Mouse (Mus musculus) forebrain, embryonic 16.5 days (tissue): Measurements from ENCODE around the gene Gm33543. TPM values are rescaled to one million over a fixed set of nuclear protein-coding genes. Genes with fewer than 3 reads are reported as not detected.

ENCODE experiments used
- ATAC-seq: fragments of 200-750 bp; cut with Nextera tagmentation; 2 replicates; pipeline ENCODE4 v1.8.0; 2017; ENCODE audit warnings: mild to moderate bottlenecking, moderate library complexity
- H3K27ac ChIP-seq: fragments of 300-500 bp; sonication (generic); 2 replicates; pipeline ENCODE4 v1.5.1; 2014; ENCODE audit warnings: low read length, control low read depth
- H3K27me3 ChIP-seq: fragments of 300-500 bp; sonication (generic); replicated peaks from 2 replicates; pipeline ENCODE4 v1.6.1; 2014; ENCODE audit warnings: low read length; ENCODE audit not compliant: control insufficient read depth, insufficient read depth
- H3K36me3 ChIP-seq: fragments of 300-500 bp; sonication (generic); 2 replicates; pipeline ENCODE4 v1.6.1; 2014; ENCODE audit not compliant: control insufficient read depth, insufficient read depth
- H3K4me1 ChIP-seq: fragments of 300-500 bp; sonication (generic); replicated peaks from 2 replicates; pipeline ENCODE4 v1.6.1; 2014; ENCODE audit warnings: low read length; ENCODE audit not compliant: control insufficient read depth, insufficient read depth
- H3K4me2 ChIP-seq: fragments of 300-500 bp; sonication (generic); 2 replicates; pipeline ENCODE4 v1.6.1; 2014; ENCODE audit warnings: mild to moderate bottlenecking, low read length, control low read depth
- H3K4me3 ChIP-seq: fragments of 300-500 bp; sonication (generic); replicated peaks from 2 replicates; pipeline ENCODE4 v1.5.1; 2014; ENCODE audit warnings: mild to moderate bottlenecking, low read length, control low read depth
- H3K9ac ChIP-seq: fragments of 300-500 bp; sonication (generic); replicated peaks from 2 replicates; pipeline ENCODE4 v1.6.1; 2014; ENCODE audit warnings: low read depth, low read length, control low read depth
- H3K9me3 ChIP-seq: fragments of 300-500 bp; sonication (generic); 2 replicates; pipeline ENCODE4 v1.6.1; 2016; ENCODE audit warnings: low read length; ENCODE audit not compliant: control insufficient read depth
- WGBS: fragments of 180-500 bp; shearing (Covaris S2); extraction: QIAGEN DNeasy Blood & Tissue Kit; methylation state at CpG from one replicate; pipeline ENCODE4 v1.1.7; 2014; 5-methylcytosine and 5-hydroxymethylcytosine counted together
- polyA plus RNA-seq: library from polyadenylated mRNA; unstranded; fragments of >200 nt; fragmentation: Nextera tagmentation; extraction: Ambion mirVana; gene quantifications from 2 replicates; pipeline ENCODE4 v1.2.1, GENCODE M21; 2015

Gm33543 gene
- polyA plus RNA-seq, 1 experiment from 2014 or later, result not detected

DNA sequence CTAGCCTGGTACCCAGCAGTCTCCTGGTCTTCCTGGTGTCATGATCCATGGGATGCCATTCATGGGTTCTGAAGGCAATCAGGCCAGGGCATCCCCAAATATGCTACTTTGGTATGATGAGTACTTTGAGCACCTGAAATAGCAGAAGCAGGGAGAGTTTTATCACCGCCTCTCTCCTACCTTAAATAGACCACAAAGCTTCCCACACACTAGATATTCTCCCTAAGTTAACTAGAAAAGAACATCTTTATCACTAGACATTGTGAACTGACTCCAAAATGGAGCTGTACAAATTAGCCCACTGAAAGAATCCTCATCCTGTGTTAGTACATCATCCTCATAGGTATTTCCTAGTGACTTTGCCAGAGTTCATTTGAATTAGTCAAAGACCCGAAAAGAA is 55.6 kb downstream of the Gm33543 start:
- Histone ChIP-seq H3K4me2 (no peak overlapping the region), H3K4me1 (peaks cover 14% of the 10 kb centered on the region), H3K9me3 (no peaks in the 10 kb centered on the region), H3K36me3 (no peaks in the 10 kb centered on the region), H3K4me3 (no peak overlapping the region), H3K27ac (no peak overlapping the region), H3K27me3 (no peaks in the 10 kb centered on the region), H3K9ac (no peak overlapping the region)
- WGBS, result 94% methylated on average over 2 of the region's 2 CpGs
- no peak for ATAC-seq

DNA sequence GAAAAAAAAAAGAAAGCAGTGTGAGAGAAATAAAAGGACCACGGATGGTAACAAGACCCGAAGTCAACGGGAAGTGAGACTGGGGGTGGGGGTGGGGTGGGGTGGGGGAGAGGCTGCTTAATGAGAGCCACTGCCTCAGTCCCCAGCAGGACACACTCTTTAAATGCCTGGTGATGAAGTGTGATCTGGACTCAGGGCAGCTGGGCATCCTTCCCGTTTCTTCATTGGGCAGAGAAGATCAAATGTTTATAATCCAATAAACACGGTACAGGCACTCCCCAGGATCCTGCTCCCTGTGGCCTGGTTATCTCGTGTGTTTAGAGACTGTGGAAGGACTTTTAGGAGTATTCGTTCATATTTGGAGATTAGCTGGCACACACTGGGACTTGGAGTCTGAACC is 57.9 kb downstream of the Gm33543 start:
- Histone ChIP-seq H3K27ac (no peak overlapping the region), H3K4me3 (no peak overlapping the region), H3K36me3 (no peaks in the 10 kb centered on the region), H3K4me1 (no peaks in the 10 kb centered on the region), H3K9ac (no peak overlapping the region), H3K9me3 (no peaks in the 10 kb centered on the region), H3K4me2 (no peak overlapping the region), H3K27me3 (no peaks in the 10 kb centered on the region)
- no peak for ATAC-seq
- WGBS, result 66% methylated on average over 7 of the region's 7 CpGs

DNA sequence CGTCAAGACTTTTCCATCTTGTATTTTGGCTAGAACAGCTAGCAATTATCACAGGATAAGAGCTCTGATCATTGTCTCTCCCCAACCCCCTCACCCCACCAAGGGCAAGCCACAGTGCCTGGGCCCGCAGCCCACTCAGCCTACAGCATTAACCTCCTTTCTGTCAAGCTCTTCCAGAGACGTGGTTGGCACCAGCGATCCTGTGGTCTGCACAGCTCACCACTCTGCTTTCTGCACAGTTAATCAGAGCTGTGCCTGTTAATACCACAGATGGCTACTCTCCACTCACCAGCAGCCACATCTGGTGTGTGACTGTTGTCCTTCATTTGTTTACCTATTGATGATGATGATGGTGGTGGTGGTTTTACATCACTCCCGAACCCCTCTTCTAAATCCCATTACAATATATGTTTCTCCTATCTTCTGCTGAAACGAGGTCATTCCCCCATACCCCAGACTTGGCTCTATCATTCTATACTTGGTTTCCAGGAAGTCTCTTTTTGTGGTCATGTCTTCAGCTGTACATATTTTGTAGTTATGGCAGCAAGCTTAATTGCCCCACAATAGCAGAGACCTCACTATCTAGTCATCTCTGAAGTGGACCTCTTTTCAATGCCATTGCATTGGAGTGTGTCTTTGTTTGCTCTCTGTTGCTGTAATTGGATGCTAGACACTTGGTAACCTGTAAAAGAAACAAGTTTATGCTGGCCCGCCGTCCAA is 61.7 kb downstream of the Gm33543 start:
- WGBS, result 83% methylated on average over 8 of the region's 8 CpGs
- Histone ChIP-seq H3K9me3 (no peaks in the 10 kb centered on the region), H3K36me3 (no peaks in the 10 kb centered on the region), H3K27ac (no peak overlapping the region), H3K27me3 (no peaks in the 10 kb centered on the region), H3K4me2 (no peak overlapping the region), H3K9ac (no peak overlapping the region), H3K4me1 (no peaks in the 10 kb centered on the region), H3K4me3 (no peak overlapping the region)
- ATAC-seq, result no peak

- WGBS, result 92% methylated on average over 13 of the region's 13 CpGs
- Histone ChIP-seq H3K4me2 (no peak overlapping the region), H3K4me1 (no peaks in the 10 kb centered on the region), H3K27ac (no peak overlapping the region), H3K9ac (no peak overlapping the region), H3K4me3 (no peak overlapping the region), H3K27me3 (no peaks in the 10 kb centered on the region), H3K36me3 (no peaks in the 10 kb centered on the region), H3K9me3 (no peaks in the 10 kb centered on the region)
- ATAC-seq, result no peak
These were observed 62.8 kb downstream of the Gm33543 start for GRCm38 (mm10) chr10:95779801-95780385.

DNA sequence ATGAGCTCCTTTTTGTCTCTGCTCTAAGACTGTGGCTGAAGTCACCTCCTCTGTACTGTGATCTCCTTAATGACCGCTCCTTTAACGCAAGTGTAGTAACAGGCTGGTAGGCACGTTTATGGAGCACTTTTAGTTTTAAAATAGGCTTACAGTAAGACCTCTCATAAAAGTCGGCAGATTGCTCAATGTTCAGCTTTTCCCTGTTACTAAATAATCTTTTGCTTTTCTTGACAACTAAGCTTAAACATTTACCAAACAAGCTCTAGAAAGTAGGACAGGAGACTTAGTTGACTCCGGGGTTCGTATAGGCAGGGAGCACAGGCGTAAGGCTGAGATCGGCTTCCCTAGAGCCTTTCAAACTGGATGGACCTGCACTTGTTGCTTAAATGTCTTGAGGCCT is 64.1 kb downstream of the Gm33543 start:
- Histone ChIP-seq H3K27ac (no peak overlapping the region), H3K4me3 (no peak overlapping the region), H3K27me3 (no peaks in the 10 kb centered on the region), H3K4me2 (no peak overlapping the region), H3K9ac (no peak overlapping the region), H3K4me1 (no peaks in the 10 kb centered on the region), H3K36me3 (no peaks in the 10 kb centered on the region), H3K9me3 (no peaks in the 10 kb centered on the region)
- 90% methylated on average over 8 of the region's 8 CpGs for WGBS
- no peak for ATAC-seq

DNA sequence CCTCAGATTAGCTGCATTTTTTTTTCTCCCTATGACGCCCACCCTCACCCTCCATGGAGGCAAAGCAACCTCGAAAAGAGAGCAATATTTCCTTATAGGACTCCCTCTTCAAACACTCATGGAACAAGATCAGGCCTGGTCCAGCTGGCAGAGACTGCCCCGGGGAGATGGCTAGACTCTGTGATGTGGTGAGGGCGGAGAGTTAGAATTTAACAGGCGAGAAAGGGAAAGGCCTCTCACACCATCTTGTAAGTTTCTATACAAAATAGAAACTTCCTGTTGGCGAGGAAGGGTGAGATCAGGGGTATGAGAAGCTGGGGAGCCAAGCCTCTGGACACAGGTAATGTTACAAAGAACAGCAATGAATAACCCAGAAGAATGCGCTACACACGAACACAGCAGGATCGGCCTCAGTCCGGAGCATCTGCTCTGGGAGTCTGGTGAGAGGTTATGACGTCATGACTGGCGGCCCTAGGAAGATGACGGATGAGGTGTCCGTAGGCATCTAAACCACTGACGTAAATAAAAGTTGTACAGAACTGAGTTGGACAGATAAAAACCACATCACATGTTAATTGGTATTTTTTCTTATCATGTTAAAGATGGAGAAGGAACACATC is 64.9 kb downstream of the Gm33543 start:
- Histone ChIP-seq H3K36me3 (no peaks in the 10 kb centered on the region), H3K4me3 (no peak overlapping the region), H3K9ac (no peak overlapping the region), H3K27ac (no peak overlapping the region), H3K4me2 (no peak overlapping the region), H3K9me3 (no peaks in the 10 kb centered on the region), H3K4me1 (no peaks in the 10 kb centered on the region), H3K27me3 (no peaks in the 10 kb centered on the region)
- WGBS, result 90% methylated on average over 15 of the region's 15 CpGs
- no peak for ATAC-seq

DNA sequence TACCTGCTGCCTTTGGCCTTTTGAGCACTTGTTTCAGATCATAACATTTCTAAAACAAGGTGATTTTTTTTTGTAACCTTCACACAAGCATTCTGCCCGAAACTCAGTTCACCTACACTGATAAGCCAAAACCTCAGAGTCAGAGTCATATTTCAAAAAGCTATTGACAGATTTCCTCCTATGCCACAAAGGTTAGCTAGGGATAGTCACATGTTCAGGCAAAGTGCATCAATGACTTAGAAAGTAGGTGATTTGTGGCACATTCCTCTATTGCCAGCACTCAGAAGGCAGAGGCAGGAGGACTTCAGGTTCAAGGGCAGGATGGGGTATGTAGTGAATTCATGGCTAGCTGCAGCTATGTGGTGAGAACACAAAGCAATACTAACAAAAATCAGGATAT is 65.7 kb downstream of the Gm33543 start:
- Histone ChIP-seq H3K36me3 (no peaks in the 10 kb centered on the region), H3K9ac (no peak overlapping the region), H3K4me3 (no peak overlapping the region), H3K9me3 (no peaks in the 10 kb centered on the region), H3K4me1 (no peaks in the 10 kb centered on the region), H3K27me3 (no peaks in the 10 kb centered on the region), H3K4me2 (no peak overlapping the region), H3K27ac (no peak overlapping the region)
- 93% methylated on average over 1 of the region's 1 CpGs for WGBS
- no peak for ATAC-seq

- no peak overlapping the region for H3K27ac ChIP-seq
These were observed 67.9 kb downstream of the Gm33543 start for GRCm38 (mm10) chr10:95774856-95775255.

GRCm38 (mm10) chr10:95774001-95774628 is 68.6 kb downstream of the Gm33543 start:
- WGBS, result 78% methylated on average over 9 of the region's 9 CpGs
- H3K27ac ChIP-seq, result no peak overlapping the region
- H3K9ac ChIP-seq, result no peak overlapping the region
- no peaks in the 10 kb centered on the region for H3K4me1 ChIP-seq
- H3K9me3 ChIP-seq, result no peaks in the 10 kb centered on the region
- no peak overlapping the region for H3K4me2 ChIP-seq
- no peaks in the 10 kb centered on the region for H3K27me3 ChIP-seq
- no peaks in the 10 kb centered on the region for H3K36me3 ChIP-seq
- no peak for ATAC-seq
- H3K4me3 ChIP-seq, result no peak overlapping the region

More at GRCm38 (mm10) chr10:95774856-95775255, 67.9 kb downstream of the Gm33543 start:
- H3K9me3 ChIP-seq, result no peaks in the 10 kb centered on the region
- no peak overlapping the region for H3K9ac ChIP-seq
- no peaks in the 10 kb centered on the region for H3K36me3 ChIP-seq
- 91% methylated on average over 7 of the region's 7 CpGs for WGBS
- no peaks in the 10 kb centered on the region for H3K27me3 ChIP-seq
- H3K4me3 ChIP-seq, result no peak overlapping the region
- no peak for ATAC-seq
- no peak overlapping the region for H3K4me2 ChIP-seq
- no peaks in the 10 kb centered on the region for H3K4me1 ChIP-seq
